Mouse (Mus musculus) cerebellum, adult 9-10 months (tissue): ENCODE measurements at regions not wholly inside any gene's neighbourhood (a gene's known extent, or its start where the extent isn't known, plus 50 kb on each side); places are given as distances from the start of the nearest gene placed in this dataset.

Source experiments
- DNase-seq: peaks from one replicate; pipeline ENCODE4 v3.0.0; 2022

- no peak for DNase-seq
Observed at GRCm38 (mm10) chr1:151121686-151122085, 60.7 kb upstream of the Gm47985 start.

GRCm38 (mm10) chr1:151123964-151124363 lies 58.4 kb upstream of the Gm47985 start:
- DNase-seq, result no peak

GRCm38 (mm10) chr1:151125028-151125659 lies 57.2 kb upstream of the Gm47985 start:
- no peak for DNase-seq

GRCm38 (mm10) chr1:151125764-151126485 lies 56.4 kb upstream of the Gm47985 start:
- DNase-seq, result no peak

- no peak for DNase-seq
Observed at GRCm38 (mm10) chr1:151126756-151127155, 55.6 kb upstream of the Gm47985 start.

GRCm38 (mm10) chr1:151128005-151128404 lies 54.3 kb upstream of the Gm47985 start:
- DNase-seq, result no peak

GRCm38 (mm10) chr1:151128955-151129354 lies 53.4 kb upstream of the Gm47985 start:
- DNase-seq, result no peak

GRCm38 (mm10) chr1:151130036-151130435 lies 52.3 kb upstream of the Gm47985 start:
- no peak for DNase-seq

- DNase-seq, result no peak
Observed at GRCm38 (mm10) chr1:151130845-151131626, 51.3 kb upstream of the Gm47985 start.

GRCm38 (mm10) chr1:151131627-151132284 lies 50.6 kb upstream of the Gm47985 start:
- DNase-seq, result no peak
